Mouse (Mus musculus): ENCODE measurements at regions not wholly inside any gene's neighbourhood (a gene's known extent, or its start where the extent isn't known, plus 50 kb on each side); places are given as distances from the start of the nearest gene placed in this dataset.

- ATAC-seq (ENCODE audit: low FRiP score, low read depth) = no peak
- DNase-seq (ENCODE audit: low spot score) = no peak
- no peaks in the 10 kb centered on the region for H3K27me3 ChIP-seq (ENCODE audit: control insufficient read depth, insufficient read depth, low read length)
- H3K4me2 ChIP-seq (replicated peaks; ENCODE audit: low read depth, low read length, severe bottlenecking) = no peak overlapping the region
- no peaks in the 10 kb centered on the region for H3K9me3 ChIP-seq (ENCODE audit: control insufficient read depth, low read length)
- H3K9ac ChIP-seq (ENCODE audit: low read depth, low read length, severe bottlenecking) = no peak overlapping the region
- H3K36me3 ChIP-seq (ENCODE audit: control insufficient read depth, insufficient read depth, low read length) = no peaks in the 10 kb centered on the region
- H3K27ac ChIP-seq (replicated peaks; ENCODE audit: low read depth, low read length) = no peak overlapping the region
- peaks cover 37% of the 10 kb centered on the region for H3K4me1 ChIP-seq (ENCODE audit: control insufficient read depth, insufficient read depth, low read length)
- TF ChIP-seq POLR2A (IDR thresholded peaks at IDR 0.05; ENCODE audit: borderline replicate concordance, extremely low read depth, insufficient read depth, insufficient read length) = no peak
- H3K4me3 ChIP-seq (replicated peaks; ENCODE audit: low read length) = no peak overlapping the region
- WGBS = 74% methylated on average over 9 of the region's 9 CpGs
Observed at GRCm38 (mm10) chr17:80885706-80886105, 58.7 kb upstream of the Tmem178 start.

GRCm38 (mm10) chr17:80884886-80885285, 59.5 kb upstream of the Tmem178 start:
- TF ChIP-seq POLR2A (IDR thresholded peaks at IDR 0.05; ENCODE audit: borderline replicate concordance, extremely low read depth, insufficient read depth, insufficient read length) = no peak
- peaks cover 37% of the 10 kb centered on the region for H3K4me1 ChIP-seq (ENCODE audit: control insufficient read depth, insufficient read depth, low read length)
- ATAC-seq (ENCODE audit: low FRiP score, low read depth) = no peak

GRCm38 (mm10) chr17:80882476-80882875, 62.0 kb upstream of the Tmem178 start:
- Histone ChIP-seq H3K4me3 (replicated peaks; ENCODE audit: low read length) (no peak overlapping the region), H3K27me3 (ENCODE audit: control insufficient read depth, insufficient read depth, low read length) (no peaks in the 10 kb centered on the region), H3K27ac (replicated peaks; ENCODE audit: low read depth, low read length) (no peak overlapping the region), H3K4me1 (ENCODE audit: control insufficient read depth, insufficient read depth, low read length) (peaks cover 29% of the 10 kb centered on the region), H3K9me3 (ENCODE audit: control insufficient read depth, low read length) (no peaks in the 10 kb centered on the region), H3K9ac (ENCODE audit: low read depth, low read length, severe bottlenecking) (no peak overlapping the region), H3K36me3 (ENCODE audit: control insufficient read depth, insufficient read depth, low read length) (no peaks in the 10 kb centered on the region), H3K4me2 (replicated peaks; ENCODE audit: low read depth, low read length, severe bottlenecking) (no peak overlapping the region)
- 91% methylated on average over 3 of the region's 3 CpGs for WGBS
- no peak for TF ChIP-seq POLR2A (IDR thresholded peaks at IDR 0.05; ENCODE audit: borderline replicate concordance, extremely low read depth, insufficient read depth, insufficient read length)
- ATAC-seq (ENCODE audit: low FRiP score, low read depth) (no peak), DNase-seq (ENCODE audit: low spot score) (no peak)

More at GRCm38 (mm10) chr17:80884886-80885285, 59.5 kb upstream of the Tmem178 start:
- Histone ChIP-seq H3K9ac (ENCODE audit: low read depth, low read length, severe bottlenecking) (no peak overlapping the region), H3K9me3 (ENCODE audit: control insufficient read depth, low read length) (no peaks in the 10 kb centered on the region), H3K27me3 (ENCODE audit: control insufficient read depth, insufficient read depth, low read length) (no peaks in the 10 kb centered on the region), H3K36me3 (ENCODE audit: control insufficient read depth, insufficient read depth, low read length) (no peaks in the 10 kb centered on the region), H3K27ac (replicated peaks; ENCODE audit: low read depth, low read length) (no peak overlapping the region), H3K4me2 (replicated peaks; ENCODE audit: low read depth, low read length, severe bottlenecking) (no peak overlapping the region), H3K4me3 (replicated peaks; ENCODE audit: low read length) (no peak overlapping the region)
- DNase-seq (ENCODE audit: low spot score) = no peak
- WGBS = 52% methylated on average over 2 of the region's 2 CpGs

GRCm38 (mm10) chr17:80880325-80880724, 64.1 kb upstream of the Tmem178 start:
- no peak for DNase-seq (ENCODE audit: low spot score)
- no peak for TF ChIP-seq POLR2A (IDR thresholded peaks at IDR 0.05; ENCODE audit: borderline replicate concordance, extremely low read depth, insufficient read depth, insufficient read length)
- Histone ChIP-seq H3K4me2 (replicated peaks; ENCODE audit: low read depth, low read length, severe bottlenecking) (no peak overlapping the region), H3K4me1 (ENCODE audit: control insufficient read depth, insufficient read depth, low read length) (peaks cover 10% of the 10 kb centered on the region), H3K27me3 (ENCODE audit: control insufficient read depth, insufficient read depth, low read length) (no peaks in the 10 kb centered on the region), H3K36me3 (ENCODE audit: control insufficient read depth, insufficient read depth, low read length) (no peaks in the 10 kb centered on the region), H3K27ac (replicated peaks; ENCODE audit: low read depth, low read length) (no peak overlapping the region), H3K4me3 (replicated peaks; ENCODE audit: low read length) (no peak overlapping the region), H3K9me3 (ENCODE audit: control insufficient read depth, low read length) (no peaks in the 10 kb centered on the region), H3K9ac (ENCODE audit: low read depth, low read length, severe bottlenecking) (no peak overlapping the region)
- ATAC-seq (ENCODE audit: low FRiP score, low read depth) = no peak
- 60% methylated on average over 4 of the region's 4 CpGs for WGBS

- 38% methylated on average over 7 of the region's 7 CpGs for whole genome bisulfite sequencing
- ATAC-seq (ENCODE audit: low FRiP score, low read depth) = no peak
- no peaks in the 10 kb centered on the region for H3K36me3 ChIP-seq (ENCODE audit: control insufficient read depth, insufficient read depth, low read length)
Observed at GRCm38 (mm10) chr17:80875352-80876044, 68.9 kb upstream of the Tmem178 start.

More at GRCm38 (mm10) chr17:80875352-80876044, 68.9 kb upstream of the Tmem178 start:
- Histone ChIP-seq H3K9me3 (ENCODE audit: control insufficient read depth, low read length) (no peaks in the 10 kb centered on the region), H3K4me2 (replicated peaks; ENCODE audit: low read depth, low read length, severe bottlenecking) (no peak overlapping the region), H3K27ac (replicated peaks; ENCODE audit: low read depth, low read length) (no peak overlapping the region), H3K9ac (ENCODE audit: low read depth, low read length, severe bottlenecking) (no peak overlapping the region), H3K27me3 (ENCODE audit: control insufficient read depth, insufficient read depth, low read length) (no peaks in the 10 kb centered on the region), H3K4me1 (ENCODE audit: control insufficient read depth, insufficient read depth, low read length) (no peaks in the 10 kb centered on the region), H3K4me3 (replicated peaks; ENCODE audit: low read length) (no peak overlapping the region)
- TF ChIP-seq POLR2A (IDR thresholded peaks at IDR 0.05; ENCODE audit: borderline replicate concordance, extremely low read depth, insufficient read depth, insufficient read length) = no peak
- DNase-seq (ENCODE audit: low spot score) = no peak
